Comparison of ENCODE assay signal across 9 mouse cellular contexts in the genomic region with DNA sequence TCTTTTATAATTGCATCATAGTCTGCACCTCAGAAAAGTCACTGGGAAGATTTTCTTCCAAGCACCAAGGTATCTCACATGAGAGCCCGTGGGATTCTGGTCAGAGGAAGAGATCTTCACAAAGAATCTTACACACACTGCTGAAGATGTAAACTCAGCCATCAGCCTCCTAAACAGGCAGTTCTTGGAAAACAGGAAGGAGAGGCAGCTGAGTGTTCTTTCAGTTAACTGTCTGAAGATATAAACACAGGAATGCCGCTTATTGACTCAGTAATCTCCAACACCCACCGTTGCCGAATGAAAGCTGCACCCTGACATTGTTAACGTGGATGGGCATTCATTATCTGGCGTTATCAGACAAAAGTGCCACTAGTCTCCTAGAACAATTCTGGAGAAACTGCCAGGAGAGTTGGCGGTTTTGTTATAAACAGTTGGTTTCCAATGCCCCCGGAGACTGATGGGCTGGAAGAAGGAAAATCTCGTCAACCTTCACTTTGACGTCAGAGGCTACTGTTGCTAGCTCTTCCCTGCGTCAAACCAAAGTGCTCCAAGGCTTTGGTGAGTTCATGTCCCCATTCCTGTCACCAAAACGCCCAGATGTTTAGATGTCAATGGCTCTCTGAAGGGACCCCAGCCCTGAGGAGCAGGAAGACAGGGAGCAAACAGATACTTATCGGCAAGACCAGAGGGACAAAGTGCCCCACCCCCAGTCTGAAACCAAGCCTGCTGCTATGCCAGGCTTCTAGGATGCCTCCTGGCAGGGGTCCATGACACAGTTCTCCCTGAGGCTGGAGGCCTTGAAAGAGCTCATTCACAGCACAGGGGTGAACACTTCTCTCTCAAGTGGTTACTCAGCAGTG.
DNase-seq lines count a peak whose midpoint lies in the region; ATAC-seq and TF ChIP-seq lines count a peak whose summit lies in the region.
"Had no signal": no experiment of that assay in that cellular context is flagged by ENCODE, and none has a peak within 500 bp of the region (broad histone marks: within the 10 kb centered on the region; RNA-seq: fewer than 3 reads in every experiment).

No protein-coding gene starts in this region.

- no peaks in the 10 kb centered on the region for H3K27me3 ChIP-seq in forebrain, postnatal 0 days (ENCODE audit: insufficient read depth, low read length)
- H3K27me3 ChIP-seq in hindbrain, postnatal 0 days (ENCODE audit: insufficient read depth, low read length), result no peaks in the 10 kb centered on the region
- H3K27me3 ChIP-seq: liver, embryonic 13.5 days had no signal

- no peaks in the 10 kb centered on the region for H3K9me3 ChIP-seq in forebrain, postnatal 0 days (ENCODE audit: low read length)
- no peaks in the 10 kb centered on the region for H3K9me3 ChIP-seq in hindbrain, postnatal 0 days (ENCODE audit: low read length)
- H3K9me3 ChIP-seq: liver, embryonic 13.5 days had no signal

- 25% methylated on average over 13 of the region's 13 CpGs for WGBS in forebrain, postnatal 0 days
- WGBS in hindbrain, postnatal 0 days, result 38% methylated on average over 13 of the region's 13 CpGs

- H3K4me3 ChIP-seq in forebrain, postnatal 0 days (ENCODE audit: low read depth, low read length), result no peak overlapping the region
- H3K4me3 ChIP-seq in hindbrain, postnatal 0 days (ENCODE audit: low read length), result no peak overlapping the region
- H3K4me3 ChIP-seq: liver, embryonic 13.5 days had no signal

- no peak overlapping the region for H3K27ac ChIP-seq in forebrain, postnatal 0 days (ENCODE audit: low read depth, low read length)
- H3K27ac ChIP-seq in hindbrain, postnatal 0 days, result no peak overlapping the region
- H3K27ac ChIP-seq: liver, embryonic 13.5 days had no signal

- DNase-seq in cerebellum, postnatal 14 days, result peak; percentile 54 to 70
- no peak for DNase-seq in cerebellum, adult 9-11 months
- peak; percentile 63 for DNase-seq in NIH3T3 (ENCODE audit: low read depth)
- DNase-seq in forebrain, postnatal 0 days, result peak; percentile 54
- peak; percentile 69 for DNase-seq in hindbrain, postnatal 0 days (ENCODE audit: low spot score)
- DNase-seq in lung, adult 18-20 months, result peak; percentile 79 to 89
- DNase-seq in right cerebral cortex, postnatal 36 days (ENCODE audit: low spot score in 2 of 2), result peak; percentile 14 to 20
- DNase-seq in spleen, adult 18-20 months, result no peak
- DNase-seq: liver, embryonic 13.5 days had no signal

- H3K4me2 ChIP-seq in forebrain, postnatal 0 days (ENCODE audit: low read depth), result no peak overlapping the region
- H3K4me2 ChIP-seq in hindbrain, postnatal 0 days (ENCODE audit: low read depth, low read length), result peak overlapping the region; percentile 23; the same call in 1 of the 2 replicates
- H3K4me2 ChIP-seq: liver, embryonic 13.5 days had no signal

- H3K4me1 ChIP-seq in forebrain, postnatal 0 days (ENCODE audit: insufficient read depth), result no peaks in the 10 kb centered on the region
- H3K4me1 ChIP-seq in hindbrain, postnatal 0 days (ENCODE audit: insufficient read depth, low read length), result peaks cover 7% of the 10 kb centered on the region; the same call in 1 of the 2 replicates

- TF ChIP-seq CTCF in forebrain, postnatal 0 days (IDR thresholded peaks at IDR 0.05; ENCODE audit: low read depth), result no peak
- TF ChIP-seq CTCF in hindbrain, postnatal 0 days (IDR thresholded peaks at IDR 0.05; ENCODE audit: low read depth), result no peak

- H3K9ac ChIP-seq in forebrain, postnatal 0 days, result no peak overlapping the region
- H3K9ac ChIP-seq in hindbrain, postnatal 0 days (replicated peaks; ENCODE audit: low read length), result no peak overlapping the region
- H3K9ac ChIP-seq: liver, embryonic 13.5 days had no signal

- no peaks in the 10 kb centered on the region for H3K36me3 ChIP-seq in forebrain, postnatal 0 days (ENCODE audit: insufficient read depth)
- no peaks in the 10 kb centered on the region for H3K36me3 ChIP-seq in hindbrain, postnatal 0 days (ENCODE audit: insufficient read depth, low read length)
- H3K36me3 ChIP-seq: liver, embryonic 13.5 days had no signal

- peak; percentile 78 for ATAC-seq in forebrain, postnatal 0 days
- peak; percentile 72 for ATAC-seq in hindbrain, postnatal 0 days

Comparison
In these comparisons a context has a peak if more than half of its experiments do, and no peak if none do; other contexts are left out.
1. DNase-seq: peak in cerebellum, postnatal 14 days (2 of 2), NIH3T3 (single experiment), forebrain, postnatal 0 days (single experiment), hindbrain, postnatal 0 days (single experiment), lung, adult 18-20 months (2 of 2) and right cerebral cortex, postnatal 36 days (2 of 2); none in cerebellum, adult 9-11 months (single experiment) and spleen, adult 18-20 months (0 of 2).